Mouse (Mus musculus): ENCODE data around the gene Crat. TPM values are rescaled to one million over a fixed set of nuclear protein-coding genes. Genes with fewer than 3 reads are reported as not detected.

Gene Crat
- polyA plus RNA-seq, 1 experiment from 2014 or later, result 25.9 TPM

DNA sequence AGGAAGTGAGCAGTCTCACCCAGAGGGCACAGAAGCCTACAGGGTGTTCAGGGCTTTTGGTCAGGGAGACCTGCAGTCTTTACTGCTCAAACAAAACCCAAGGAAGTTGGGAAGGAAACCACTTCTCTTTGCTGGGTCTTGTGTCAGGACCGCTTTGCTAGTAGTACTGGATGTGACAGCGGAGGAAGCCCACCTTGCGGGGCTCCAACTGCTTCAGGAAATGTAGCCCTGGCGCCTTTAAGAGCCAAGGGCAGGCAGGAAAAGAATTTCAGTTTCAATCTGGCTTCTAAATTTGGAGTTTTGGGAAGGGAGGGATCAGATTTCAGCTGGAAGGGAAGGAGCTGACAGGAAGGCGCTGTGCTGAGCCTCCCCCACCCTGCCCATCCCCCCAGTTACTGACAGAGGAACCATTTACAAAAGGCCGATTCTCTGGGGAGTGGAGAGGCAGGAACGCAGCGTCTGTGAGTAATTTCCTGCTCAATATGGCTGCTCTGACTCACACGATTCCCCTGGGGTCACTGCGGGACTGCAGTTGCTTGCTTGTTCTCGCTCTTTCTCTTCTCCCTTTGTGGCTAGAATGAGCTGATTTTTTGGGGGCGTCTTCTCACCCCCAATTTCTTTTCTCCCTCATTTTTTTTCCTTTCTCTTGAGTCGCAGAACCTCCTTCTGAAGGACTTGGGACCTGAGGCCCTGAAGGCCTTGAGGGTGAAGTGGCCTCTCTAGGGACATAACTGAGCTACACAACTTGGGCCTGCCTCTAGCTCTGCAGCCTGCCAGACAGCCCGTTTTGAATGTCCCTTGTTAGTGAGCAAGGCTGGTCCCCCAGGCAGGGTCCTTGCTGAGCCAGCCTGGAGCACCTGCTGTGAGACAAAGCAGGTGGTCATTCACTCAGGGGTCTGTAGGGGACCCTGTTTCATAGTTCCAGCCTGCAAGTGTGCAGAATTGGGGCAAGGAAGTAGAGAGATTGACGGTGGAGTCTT is 26.2 kb upstream of the Crat start:
- Histone ChIP-seq H3K9ac (ENCODE audit: low read depth, low read length) (peak overlapping the region; percentile 67), H3K36me3 (ENCODE audit: control insufficient read depth, insufficient read depth, low read length) (no peaks in the 10 kb centered on the region; the same call in 1 of the 2 replicates), H3K4me1 (ENCODE audit: control insufficient read depth, insufficient read depth, low read length) (peaks cover 58% of the 10 kb centered on the region), H3K4me3 (ENCODE audit: low read length) (peak overlapping the region; percentile 36), H3K27me3 (replicated peaks; ENCODE audit: control insufficient read depth, insufficient read depth, low read length) (no peaks in the 10 kb centered on the region), H3K27ac (ENCODE audit: low read length) (peak overlapping the region; percentile 100), H3K9me3 (ENCODE audit: control insufficient read depth, low read length) (no peaks in the 10 kb centered on the region), H3K4me2 (ENCODE audit: low read depth, low read length) (peak overlapping the region; percentile 67)
- ATAC-seq, result peak; percentile 73
- WGBS, result 8% methylated on average over 15 of the region's 15 CpGs

DNA sequence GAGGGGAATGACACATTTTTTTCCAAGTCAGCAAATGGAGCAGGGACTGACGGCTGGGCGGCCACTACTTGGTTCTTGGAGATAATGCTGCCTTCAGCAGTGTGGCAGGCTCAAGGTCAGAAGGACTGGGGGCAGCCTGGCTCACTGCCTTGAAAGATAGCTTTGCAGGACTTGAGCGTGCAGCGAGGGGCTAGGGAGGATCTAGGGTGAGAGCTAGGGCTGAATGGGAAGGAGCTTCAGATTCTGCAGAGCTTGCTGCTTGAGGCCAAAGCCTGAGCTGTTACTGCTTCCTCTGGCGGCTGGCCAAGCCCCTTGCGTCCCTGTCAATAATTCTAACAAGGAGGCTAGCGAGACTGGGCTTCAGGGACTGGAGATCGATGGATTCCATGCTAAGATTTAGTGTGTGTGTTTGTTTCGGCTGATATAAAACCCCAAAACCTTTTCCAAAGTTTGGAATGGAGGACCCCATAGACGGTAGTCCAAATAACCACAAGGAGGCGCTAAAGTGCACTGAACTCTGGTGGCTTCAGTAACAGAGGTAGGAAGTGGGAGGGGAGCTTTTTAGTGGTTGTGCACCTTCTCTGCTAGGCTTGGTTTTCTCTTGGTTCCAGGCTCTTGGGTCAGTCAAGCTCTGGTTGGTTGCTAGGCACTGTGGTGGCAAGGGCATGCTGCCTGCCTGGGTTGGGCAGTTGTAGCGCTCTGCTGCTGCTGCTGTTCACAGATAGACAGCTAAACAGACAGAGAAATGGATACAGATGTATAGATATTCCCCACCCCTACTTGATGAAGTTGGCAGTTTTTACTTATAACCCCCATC is 25.3 kb upstream of the Crat start:
- Histone ChIP-seq H3K4me2 (ENCODE audit: low read depth, low read length) (peak overlapping the region; percentile 67), H3K9ac (ENCODE audit: low read depth, low read length) (peak overlapping the region; percentile 67), H3K27me3 (replicated peaks; ENCODE audit: control insufficient read depth, insufficient read depth, low read length) (no peaks in the 10 kb centered on the region), H3K36me3 (ENCODE audit: control insufficient read depth, insufficient read depth, low read length) (no peaks in the 10 kb centered on the region; the same call in 1 of the 2 replicates), H3K27ac (ENCODE audit: low read length) (peak overlapping the region; percentile 100), H3K9me3 (ENCODE audit: control insufficient read depth, low read length) (no peaks in the 10 kb centered on the region), H3K4me1 (ENCODE audit: control insufficient read depth, insufficient read depth, low read length) (peaks cover 59% of the 10 kb centered on the region), H3K4me3 (ENCODE audit: low read length) (peak overlapping the region; percentile 27)
- WGBS, result 10% methylated on average over 12 of the region's 12 CpGs
- peak; percentile 54 for ATAC-seq

DNA sequence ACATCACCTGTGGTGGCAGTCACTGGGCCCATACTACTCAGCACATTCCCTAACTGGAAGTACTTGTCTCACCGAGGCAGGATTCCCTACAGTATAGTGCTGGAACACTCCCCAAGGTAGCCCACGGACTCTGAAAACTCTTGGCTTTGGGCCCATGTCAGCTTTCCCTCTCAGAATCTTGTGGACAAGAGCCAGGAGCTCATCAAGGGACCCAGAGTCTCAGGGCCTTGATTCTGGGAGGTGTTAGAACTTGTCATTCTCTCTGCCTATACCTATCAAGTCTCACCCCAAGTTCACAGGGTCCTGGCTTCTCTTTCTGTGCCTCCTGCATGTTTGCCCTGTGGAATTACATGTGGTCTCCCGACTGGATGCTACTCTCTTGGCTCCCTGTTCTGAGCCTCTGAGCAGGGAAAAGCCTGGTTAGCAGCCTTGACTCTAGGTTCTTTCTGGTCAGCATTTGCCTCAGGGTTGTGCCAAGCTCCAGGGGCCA is 24.6 kb upstream of the Crat start:
- no peak overlapping the region for H3K4me2 ChIP-seq (ENCODE audit: low read depth, low read length)
- H3K27me3 ChIP-seq (replicated peaks; ENCODE audit: control insufficient read depth, insufficient read depth, low read length), result no peaks in the 10 kb centered on the region
- H3K9ac ChIP-seq (ENCODE audit: low read depth, low read length), result peak overlapping the region; percentile 67
- peaks cover 53% of the 10 kb centered on the region for H3K4me1 ChIP-seq (ENCODE audit: control insufficient read depth, insufficient read depth, low read length)
- ATAC-seq, result no peak
- H3K4me3 ChIP-seq (ENCODE audit: low read length), result no peak overlapping the region
- peak overlapping the region; percentile 100 for H3K27ac ChIP-seq (ENCODE audit: low read length)
- WGBS, result 27% methylated on average over 3 of the region's 3 CpGs
- H3K9me3 ChIP-seq (ENCODE audit: control insufficient read depth, low read length), result no peaks in the 10 kb centered on the region
- H3K36me3 ChIP-seq (ENCODE audit: control insufficient read depth, insufficient read depth, low read length), result no peaks in the 10 kb centered on the region; the same call in 1 of the 2 replicates

DNA sequence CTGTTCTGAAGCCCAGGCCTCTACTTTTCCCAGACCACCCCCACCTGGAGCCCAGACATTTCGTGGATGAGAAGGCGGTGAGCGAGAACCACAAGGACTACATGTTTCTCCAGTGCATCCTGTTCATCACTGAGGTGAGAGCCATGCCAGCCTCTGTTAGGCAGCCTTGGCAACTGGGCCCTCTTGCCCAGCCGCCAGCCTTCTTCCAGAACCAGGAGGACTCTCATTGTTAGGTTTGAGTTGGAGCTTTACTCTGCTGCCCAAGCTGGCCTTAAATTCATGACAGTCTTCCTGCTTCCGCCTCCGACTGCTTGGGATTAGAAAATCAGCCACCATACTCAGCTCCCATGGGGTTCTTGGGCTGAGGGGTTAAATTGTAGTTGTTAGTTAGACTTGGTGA is 24.0 kb upstream of the Crat start:
- H3K4me1 ChIP-seq (ENCODE audit: control insufficient read depth, insufficient read depth, low read length), result peaks cover 46% of the 10 kb centered on the region
- H3K9ac ChIP-seq (ENCODE audit: low read depth, low read length), result peak overlapping the region; percentile 67
- H3K4me3 ChIP-seq (ENCODE audit: low read length), result no peak overlapping the region

DNA sequence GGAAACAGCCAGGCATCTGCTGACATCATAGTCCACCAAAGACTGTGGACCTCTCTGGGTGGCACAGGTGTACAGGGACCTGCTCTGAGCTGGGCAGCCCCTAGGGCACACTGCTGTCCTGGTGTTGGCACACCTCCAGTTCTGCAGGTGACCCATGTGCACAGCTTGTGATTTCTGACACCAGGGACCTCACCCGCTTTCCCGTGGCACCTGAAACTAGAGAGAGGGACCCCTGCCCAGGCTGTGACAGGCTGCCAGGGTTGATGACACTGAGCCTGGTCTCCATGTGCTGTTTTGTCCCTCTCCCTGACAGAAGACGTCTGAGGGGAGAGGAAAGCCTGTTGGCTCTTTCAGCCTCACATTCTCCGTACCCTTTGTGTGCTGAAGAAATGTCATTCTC is 22.2 kb upstream of the Crat start:
- Histone ChIP-seq H3K4me3 (ENCODE audit: low read length) (no peak overlapping the region), H3K27me3 (replicated peaks; ENCODE audit: control insufficient read depth, insufficient read depth, low read length) (no peaks in the 10 kb centered on the region), H3K9ac (ENCODE audit: low read depth, low read length) (no peak overlapping the region), H3K4me1 (ENCODE audit: control insufficient read depth, insufficient read depth, low read length) (peaks cover 30% of the 10 kb centered on the region), H3K36me3 (ENCODE audit: control insufficient read depth, insufficient read depth, low read length) (no peaks in the 10 kb centered on the region; the same call in 1 of the 2 replicates), H3K4me2 (ENCODE audit: low read depth, low read length) (no peak overlapping the region), H3K27ac (ENCODE audit: low read length) (no peak overlapping the region), H3K9me3 (ENCODE audit: control insufficient read depth, low read length) (no peaks in the 10 kb centered on the region)
- no peak for ATAC-seq
- WGBS, result 86% methylated on average over 4 of the region's 4 CpGs

More for the DNA sequence above, 24.0 kb upstream of the Crat start:
- no peaks in the 10 kb centered on the region for H3K27me3 ChIP-seq (replicated peaks; ENCODE audit: control insufficient read depth, insufficient read depth, low read length)
- peak overlapping the region; percentile 100 for H3K27ac ChIP-seq (ENCODE audit: low read length)
- H3K9me3 ChIP-seq (ENCODE audit: control insufficient read depth, low read length), result no peaks in the 10 kb centered on the region
- no peak overlapping the region for H3K4me2 ChIP-seq (ENCODE audit: low read depth, low read length)
- ATAC-seq, result no peak
- H3K36me3 ChIP-seq (ENCODE audit: control insufficient read depth, insufficient read depth, low read length), result no peaks in the 10 kb centered on the region; the same call in 1 of the 2 replicates
- 92% methylated on average over 6 of the region's 6 CpGs for WGBS

DNA sequence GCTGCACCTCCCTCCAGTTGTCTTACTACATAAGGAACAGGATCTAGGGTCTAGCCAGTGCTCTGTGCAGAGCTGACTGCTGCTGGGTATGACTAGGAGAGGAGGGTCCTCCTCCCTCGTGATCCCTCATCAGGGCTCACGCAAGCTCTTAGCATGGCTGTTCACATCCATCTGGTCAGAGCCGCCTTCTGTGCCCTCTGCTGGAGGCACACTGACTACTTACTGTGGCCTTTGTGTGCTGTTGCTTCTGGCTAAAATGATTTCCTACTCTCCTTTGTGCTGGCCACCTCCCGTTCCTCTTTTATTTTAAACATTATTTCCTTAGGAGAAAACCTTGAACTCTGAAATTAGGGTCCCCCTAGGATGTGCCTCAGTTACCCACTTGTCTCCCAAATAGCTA is 21.2 kb upstream of the Crat start:
- ATAC-seq, result no peak
- peaks cover 20% of the 10 kb centered on the region for H3K4me1 ChIP-seq (ENCODE audit: control insufficient read depth, insufficient read depth, low read length)
- no peak overlapping the region for H3K4me2 ChIP-seq (ENCODE audit: low read depth, low read length)
- no peaks in the 10 kb centered on the region; the same call in 1 of the 2 replicates for H3K36me3 ChIP-seq (ENCODE audit: control insufficient read depth, insufficient read depth, low read length)
- WGBS, result 81% methylated on average over 4 of the region's 4 CpGs
- no peaks in the 10 kb centered on the region for H3K27me3 ChIP-seq (replicated peaks; ENCODE audit: control insufficient read depth, insufficient read depth, low read length)
- no peak overlapping the region for H3K27ac ChIP-seq (ENCODE audit: low read length)
- no peaks in the 10 kb centered on the region for H3K9me3 ChIP-seq (ENCODE audit: control insufficient read depth, low read length)
- H3K9ac ChIP-seq (ENCODE audit: low read depth, low read length), result no peak overlapping the region
- H3K4me3 ChIP-seq (ENCODE audit: low read length), result no peak overlapping the region

DNA sequence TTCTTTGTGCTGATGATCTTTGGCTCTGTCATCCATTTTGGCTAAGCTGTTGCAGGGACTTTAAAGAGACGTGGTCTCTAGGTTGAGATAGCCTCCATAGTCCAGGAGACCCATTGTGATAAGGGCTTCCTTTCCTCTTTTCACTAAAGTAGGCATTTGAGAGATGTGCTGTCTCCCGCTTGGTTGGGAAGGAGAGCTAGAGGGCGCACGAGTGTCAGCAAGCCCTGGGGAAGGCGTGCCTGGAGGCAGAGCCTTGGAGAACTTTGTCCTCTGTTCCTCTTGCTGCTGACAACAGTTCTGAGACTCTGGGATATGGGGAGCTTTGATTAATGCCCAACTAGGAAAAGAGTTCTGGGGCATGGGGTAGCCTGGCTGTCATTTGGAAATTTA is 20.5 kb upstream of the Crat start:
- Histone ChIP-seq H3K4me1 (ENCODE audit: control insufficient read depth, insufficient read depth, low read length) (peaks cover 15% of the 10 kb centered on the region), H3K9me3 (ENCODE audit: control insufficient read depth, low read length) (no peaks in the 10 kb centered on the region), H3K36me3 (ENCODE audit: control insufficient read depth, insufficient read depth, low read length) (no peaks in the 10 kb centered on the region; the same call in 1 of the 2 replicates), H3K9ac (ENCODE audit: low read depth, low read length) (no peak overlapping the region), H3K27ac (ENCODE audit: low read length) (no peak overlapping the region), H3K4me3 (ENCODE audit: low read length) (no peak overlapping the region), H3K4me2 (ENCODE audit: low read depth, low read length) (no peak overlapping the region), H3K27me3 (replicated peaks; ENCODE audit: control insufficient read depth, insufficient read depth, low read length) (no peaks in the 10 kb centered on the region)
- WGBS, result 62% methylated on average over 5 of the region's 5 CpGs
- peak; percentile 67 for ATAC-seq

DNA sequence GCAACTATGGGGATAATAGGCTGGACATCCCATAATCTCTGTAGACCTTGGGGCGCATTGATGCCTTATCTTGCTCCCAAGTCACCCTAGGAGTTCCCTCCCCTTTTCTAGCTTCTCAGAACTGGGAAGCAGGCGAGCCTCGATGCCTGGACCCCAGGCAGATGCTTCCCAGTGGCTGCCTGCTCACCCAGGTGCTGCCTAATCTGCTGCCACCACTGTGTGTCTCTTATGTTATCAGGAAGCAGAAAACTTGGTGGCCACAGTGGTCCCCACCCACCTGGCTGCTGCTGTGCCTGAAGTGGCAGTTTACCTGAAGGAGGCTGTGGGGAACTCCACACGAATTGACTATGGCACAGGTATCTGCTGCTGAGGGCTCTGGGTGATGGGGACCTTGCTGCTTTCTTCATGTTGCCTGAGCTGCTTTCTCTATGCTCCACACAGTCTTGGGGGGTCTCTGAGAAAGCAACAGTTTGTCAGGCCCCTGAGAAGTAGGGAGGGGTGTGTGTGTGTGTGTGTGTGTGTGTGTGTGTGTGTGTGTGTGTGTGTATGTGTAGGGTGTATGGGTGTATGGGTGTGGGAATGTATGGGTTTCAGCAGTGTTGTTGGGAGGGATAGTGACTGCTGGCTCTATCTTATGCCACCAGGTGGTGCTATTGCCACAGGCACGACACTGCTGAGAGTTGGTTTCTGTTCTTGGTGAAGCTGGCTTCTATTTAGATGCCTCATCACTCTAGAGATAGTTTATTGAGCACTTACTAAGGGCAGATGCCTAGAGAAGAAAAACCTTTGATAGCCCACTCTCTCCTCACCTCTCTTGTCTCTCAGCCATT is 19.9 kb upstream of the Crat start:
- H3K4me1 ChIP-seq (ENCODE audit: control insufficient read depth, insufficient read depth, low read length), result peaks cover 10% of the 10 kb centered on the region
- H3K9ac ChIP-seq (ENCODE audit: low read depth, low read length), result no peak overlapping the region
- H3K27ac ChIP-seq (ENCODE audit: low read length), result no peak overlapping the region
- peak; percentile 79 for ATAC-seq
- 58% methylated on average over 5 of the region's 5 CpGs for WGBS
- H3K4me3 ChIP-seq (ENCODE audit: low read length), result no peak overlapping the region
- no peak overlapping the region for H3K4me2 ChIP-seq (ENCODE audit: low read depth, low read length)
- no peaks in the 10 kb centered on the region for H3K9me3 ChIP-seq (ENCODE audit: control insufficient read depth, low read length)
- no peaks in the 10 kb centered on the region for H3K27me3 ChIP-seq (replicated peaks; ENCODE audit: control insufficient read depth, insufficient read depth, low read length)
- H3K36me3 ChIP-seq (ENCODE audit: control insufficient read depth, insufficient read depth, low read length), result no peaks in the 10 kb centered on the region; the same call in 1 of the 2 replicates

All from intestine, embryonic 16.5 days (tissue).